Mouse (Mus musculus) monocyte, adult 2 months (primary cell): ENCODE measurements around the gene Kars.

ENCODE experiments used
- DNase-seq, 2 experiments: peaks; one replicate each; pipeline ENCODE4 v3.0.0; 2022; ENCODE audit warnings: low spot score in 2 of 2, low read depth in 1 of 2

Kars gene

DNA sequence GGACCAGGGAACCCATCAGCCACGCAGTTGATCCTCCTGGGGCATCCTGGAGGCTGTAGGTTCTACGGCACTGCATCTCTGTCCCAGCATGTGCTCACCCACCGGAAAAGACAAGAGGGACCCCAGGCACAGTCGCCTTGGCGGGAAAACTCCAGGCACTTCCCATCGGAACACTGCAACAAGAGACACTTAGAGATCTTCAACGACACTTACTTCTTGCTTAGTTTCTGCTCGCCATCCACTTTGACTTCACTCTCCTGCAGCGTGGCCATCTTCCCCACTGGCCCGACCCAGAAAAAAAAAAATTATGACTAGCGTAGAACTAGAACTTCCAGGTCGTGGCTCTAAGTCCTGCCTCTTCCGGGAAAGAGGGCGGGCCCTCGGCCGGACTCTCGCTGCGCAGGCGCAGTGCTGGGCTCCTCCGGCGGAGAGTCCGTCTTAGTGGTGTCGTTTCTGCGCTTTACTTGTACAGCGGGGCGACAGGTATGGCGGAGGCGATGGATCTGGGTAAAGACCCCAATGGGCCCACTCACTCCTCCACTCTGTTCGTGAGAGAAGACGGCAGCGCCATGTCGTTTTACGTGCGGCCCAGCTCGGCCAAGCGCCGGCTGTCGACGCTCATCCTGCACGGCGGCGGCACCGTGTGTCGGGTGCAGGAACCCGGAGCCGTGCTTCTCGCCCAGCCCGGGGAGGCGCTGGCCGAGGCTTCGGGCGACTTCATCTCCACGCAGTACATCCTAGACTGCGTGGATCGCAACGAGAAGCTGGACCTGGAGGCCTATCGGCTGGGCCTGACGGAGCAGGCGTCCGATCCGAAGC lies at the start of gene Kars, which contains the start of gene Terf2ip:
Gene Kars, minus strand, starts transcription at position 327 of the 819 bp plus-strand sequence.
Gene Terf2ip, plus strand, starts transcription at position 402 of the 819 bp plus-strand sequence.
- DNase-seq: peak; percentile 70 to 88

GRCm38 (mm10) chr8:112054456-112054855 lies 43.3 kb upstream of the Kars start:
- DNase-seq: no peak

- no peak for DNase-seq
These were observed 40.4 kb upstream of the Kars start for GRCm38 (mm10) chr8:112051537-112051936.

DNA sequence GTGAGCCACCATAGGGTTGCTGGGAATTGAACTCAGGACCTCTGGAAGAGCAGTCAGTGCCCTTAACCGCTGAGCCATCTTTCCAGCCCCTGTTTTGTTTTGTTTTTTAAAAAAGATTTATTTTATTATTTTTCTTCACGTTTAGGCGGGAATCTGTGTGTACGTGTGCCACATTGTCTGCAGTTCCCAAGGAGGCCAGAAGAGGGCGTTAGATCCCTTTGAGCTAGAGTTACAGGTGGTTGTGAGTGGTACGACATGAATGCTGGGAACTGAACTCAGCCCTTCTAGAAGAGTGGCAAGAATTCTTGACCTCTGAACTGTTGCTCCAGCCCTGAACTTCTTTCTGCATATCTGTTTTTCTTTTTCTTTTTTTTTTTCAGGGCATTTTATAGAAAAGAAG lies 38.9 kb upstream of the Kars start:
- no peak for DNase-seq

DNA sequence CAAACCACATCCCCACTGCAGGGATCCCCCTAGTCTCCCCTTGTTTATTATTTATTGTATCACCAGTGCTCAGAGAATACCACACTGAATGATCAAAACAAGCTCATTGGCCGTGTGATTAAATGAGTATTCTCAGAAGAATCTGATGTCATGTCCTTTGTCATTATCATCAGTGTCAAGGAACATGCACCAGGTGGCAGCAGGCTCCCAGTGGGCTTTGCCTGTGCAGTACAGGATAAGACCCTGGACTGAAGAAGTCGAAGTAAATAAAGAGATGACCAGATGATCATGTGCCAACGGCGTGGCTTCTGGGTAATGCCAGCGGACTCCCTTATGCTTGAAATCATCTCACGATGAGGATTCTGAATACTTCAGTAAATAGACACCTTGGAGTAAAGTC lies 37.2 kb upstream of the Kars start:
- DNase-seq: no peak

- DNase-seq: peak in 1 of 2 experiments; percentile 28
These were observed 34.8 kb upstream of the Kars start for GRCm38 (mm10) chr8:112045896-112046295.

- no peak for DNase-seq
These were observed 34.1 kb upstream of the Kars start for GRCm38 (mm10) chr8:112045182-112045581.

- no peak for DNase-seq
These were observed 26.4 kb upstream of the Kars start for GRCm38 (mm10) chr8:112037521-112037920.

- peak in 1 of 2 experiments; percentile 1 for DNase-seq
These were observed 23.5 kb upstream of the Kars start for GRCm38 (mm10) chr8:112034603-112035002.

GRCm38 (mm10) chr8:112033071-112033470 lies 21.9 kb upstream of the Kars start:
- no peak for DNase-seq

GRCm38 (mm10) chr8:112030663-112031062 lies 19.5 kb upstream of the Kars start:
- DNase-seq: no peak

GRCm38 (mm10) chr8:112029455-112029854 lies 18.3 kb upstream of the Kars start:
- no peak for DNase-seq

- no peak for DNase-seq
These were observed 3.8 kb upstream of the Kars start, which contains the start of gene Gm6793 for GRCm38 (mm10) chr8:112014936-112015335. TSS of gene Gm6793 (minus strand) at chr8:112015036.

- no peak for DNase-seq
These were observed 706 bp upstream of the Kars start for GRCm38 (mm10) chr8:112011816-112012242.

DNA sequence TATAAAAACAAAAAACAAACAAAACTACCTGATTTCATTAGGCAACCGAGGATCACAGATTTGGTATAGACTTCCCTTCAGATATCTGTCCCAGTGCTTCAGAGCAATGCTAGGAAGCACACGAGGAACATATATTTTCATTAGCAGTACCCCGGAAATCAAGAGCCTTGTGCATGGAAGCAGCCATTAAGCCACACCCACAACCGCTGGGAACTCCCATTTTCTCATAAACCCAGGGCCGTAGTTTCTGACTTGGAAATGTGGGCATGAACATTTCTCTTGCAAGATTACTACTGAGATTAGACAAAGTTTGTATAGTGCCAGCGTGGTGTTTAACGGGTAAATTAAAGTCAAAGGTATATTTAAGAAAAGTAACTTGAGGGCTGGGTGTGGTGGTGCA lies 1.6 kb downstream of the Kars start:
- no peak for DNase-seq

DNA sequence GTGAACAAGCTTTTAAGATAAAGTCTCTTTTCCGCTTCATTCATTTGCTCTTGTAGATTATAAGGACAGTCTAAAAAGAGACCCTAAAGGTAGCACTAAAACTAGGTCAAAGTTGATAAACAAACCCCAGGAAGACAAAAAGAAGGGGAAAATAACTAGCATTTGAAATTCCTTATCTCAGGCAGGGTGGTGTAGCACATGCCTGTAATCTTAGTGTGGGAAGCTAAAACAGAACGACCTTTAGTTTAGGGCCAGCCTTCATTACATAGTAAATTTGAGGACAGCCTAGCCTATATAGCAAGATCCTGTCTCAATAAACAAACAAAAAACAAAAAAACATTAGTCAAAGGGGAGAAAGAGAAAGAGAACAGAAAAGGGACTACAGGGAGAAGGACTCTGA lies 3.5 kb downstream of the Kars start:
- no peak for DNase-seq

- no peak for DNase-seq
These were observed 5.5 kb downstream of the Kars start for GRCm38 (mm10) chr8:112005601-112006000.

DNA sequence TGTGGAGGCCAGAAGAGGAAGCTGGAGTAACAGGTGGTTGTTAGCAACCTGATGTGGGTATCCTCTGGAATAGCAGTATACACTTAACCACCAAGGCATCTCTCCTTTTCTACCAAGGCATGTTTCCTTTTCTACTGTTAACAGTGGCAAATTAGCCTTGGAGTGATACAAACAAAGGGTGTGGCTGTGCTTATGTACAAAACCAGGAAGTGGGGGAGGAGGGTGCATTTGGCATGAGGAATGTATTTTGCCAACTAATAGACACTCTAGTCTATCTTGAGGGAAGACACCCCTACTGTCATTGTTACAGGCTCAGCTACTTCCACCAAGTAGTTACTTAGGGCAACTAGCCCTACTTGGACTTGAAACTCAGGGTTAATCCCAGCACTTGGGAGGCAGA lies 6.4 kb downstream of the Kars start:
- DNase-seq: no peak

- DNase-seq: no peak
These were observed 18.5 kb downstream of the Kars start for GRCm38 (mm10) chr8:111992703-111993039.

DNA sequence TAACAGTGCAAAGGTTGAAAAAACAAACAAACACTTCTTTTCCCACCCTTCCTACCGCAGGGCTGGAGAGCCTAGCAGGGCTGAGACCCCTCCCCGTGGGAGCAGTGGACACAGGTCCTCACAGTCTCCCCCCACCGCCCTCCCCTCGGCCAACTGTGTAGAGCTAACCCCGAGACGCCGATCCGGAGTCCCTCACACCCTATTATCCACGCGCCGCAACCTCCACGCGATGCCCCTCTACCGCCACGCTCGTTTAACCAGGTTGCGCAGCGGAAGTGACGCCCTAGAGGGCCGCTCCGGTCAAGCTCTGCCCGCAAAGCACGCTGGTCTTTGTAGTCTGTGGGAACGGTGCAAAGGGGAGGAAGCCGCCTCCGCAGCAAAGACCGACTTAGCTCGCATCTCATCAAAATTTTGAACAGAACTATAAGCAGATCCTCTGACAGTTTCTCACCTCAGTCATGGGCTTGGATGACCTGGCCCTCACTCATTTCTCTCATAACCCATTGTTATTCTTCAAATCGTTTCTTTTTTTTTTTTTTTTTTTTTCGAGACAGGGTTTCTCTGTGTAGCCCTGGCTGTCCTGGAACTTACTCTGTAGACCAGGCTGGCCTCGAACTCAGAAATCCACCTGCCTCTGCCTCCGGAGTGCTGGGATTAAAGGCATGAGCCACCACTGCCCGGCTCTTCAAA lies 19.0 kb downstream of the Kars start, which contains the start of gene Adat1:
Gene Adat1, minus strand, starts transcription at position 290 of the 690 bp plus-strand sequence.
- peak; percentile 41 to 64 for DNase-seq

DNA sequence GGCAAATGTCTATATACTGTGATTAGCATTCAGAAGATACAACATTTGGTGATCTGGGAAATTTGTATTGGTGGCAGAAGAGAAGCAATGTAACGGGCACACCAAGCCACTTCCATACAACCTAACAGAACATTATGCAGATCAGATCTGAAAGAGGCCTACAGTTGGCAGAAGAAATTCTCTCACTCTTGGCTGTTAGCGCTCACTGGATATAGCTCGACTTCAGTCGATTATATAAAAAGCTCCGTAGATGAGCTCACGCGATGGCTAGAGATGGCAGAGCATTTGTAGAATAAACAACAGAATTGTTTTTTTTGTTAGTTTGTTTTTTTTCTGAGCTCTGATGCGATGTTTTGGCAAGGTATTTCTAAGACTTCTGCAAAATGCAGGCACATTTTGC lies 19.8 kb downstream of the Kars start:
- no peak for DNase-seq

DNA sequence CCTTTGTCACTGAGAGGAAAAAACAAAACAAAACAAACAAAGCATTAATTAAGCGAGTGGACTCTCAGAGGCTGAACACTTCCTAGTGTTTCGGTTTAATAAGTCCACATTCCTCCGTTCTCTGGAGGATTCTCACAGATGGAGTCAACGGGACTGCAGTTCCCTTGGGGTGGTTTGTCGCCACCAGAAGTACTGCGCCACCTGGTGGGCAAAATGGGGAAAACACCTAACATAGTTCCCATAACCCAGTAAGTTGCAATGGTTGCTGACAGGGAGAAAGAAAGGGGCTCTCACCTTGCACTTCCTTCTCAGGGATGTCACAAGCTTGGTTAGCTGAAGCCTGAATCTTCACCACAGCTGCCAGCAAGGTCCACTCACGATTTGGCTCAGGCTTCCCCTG lies 21.2 kb downstream of the Kars start:
- peak; percentile 9 to 56 for DNase-seq
